Mouse (Mus musculus): Measurements from ENCODE around the gene Ntm. TPM values are rescaled to one million over a fixed set of nuclear protein-coding genes. Genes with fewer than 3 reads are reported as not detected.

The Ntm gene
- polyA plus RNA-seq, 2 experiments = 23.9 to 32.4 TPM

DNA sequence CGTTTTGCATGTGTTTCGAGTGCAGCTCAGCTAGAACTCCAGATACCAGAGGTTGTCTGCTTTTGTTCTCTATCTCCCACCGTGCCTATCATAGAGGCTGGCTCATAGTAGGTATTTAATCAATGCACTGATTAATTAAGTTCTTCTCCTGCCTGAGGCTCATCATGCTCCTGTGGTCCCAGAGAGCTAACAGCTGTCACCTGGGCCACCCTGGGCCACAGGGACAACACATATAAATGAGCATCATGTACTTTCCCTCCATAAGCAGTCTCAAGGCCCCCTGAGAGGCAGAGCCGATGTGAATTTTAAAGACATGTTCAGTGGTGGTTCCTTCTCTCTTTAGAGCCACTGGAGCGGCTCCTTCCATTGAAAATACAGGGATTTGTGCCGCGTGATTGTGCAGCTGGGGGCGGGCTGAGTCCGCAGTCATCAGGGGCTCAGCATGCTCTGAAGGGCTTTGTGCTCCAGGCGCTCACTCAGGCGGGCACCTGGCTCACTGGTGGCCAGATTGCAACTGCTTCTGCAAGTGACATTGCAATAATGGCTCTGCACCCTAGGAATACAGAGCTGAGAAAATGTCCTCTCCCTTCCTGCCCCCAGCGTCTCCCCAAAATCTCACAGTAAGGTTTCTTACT lies 160.8 kb downstream of the Ntm start:
- H3K27me3 ChIP-seq (ENCODE audit: control insufficient read depth, insufficient read depth, low read length) = no peaks in the 10 kb centered on the region
- no peaks in the 10 kb centered on the region for H3K36me3 ChIP-seq (ENCODE audit: control insufficient read depth, insufficient read depth, low read length)
- TF ChIP-seq POLR2A (IDR thresholded peaks at IDR 0.05; ENCODE audit: borderline replicate concordance, extremely low read depth, insufficient read depth, insufficient read length) = no peak
- no peak for ATAC-seq (ENCODE audit: low FRiP score, low read depth)
- no peaks in the 10 kb centered on the region for H3K4me1 ChIP-seq (ENCODE audit: control insufficient read depth, insufficient read depth, low read length)
- H3K27ac ChIP-seq (replicated peaks; ENCODE audit: low read depth, low read length) = no peak overlapping the region
- H3K4me2 ChIP-seq (replicated peaks; ENCODE audit: low read depth, low read length, severe bottlenecking) = no peak overlapping the region
- DNase-seq (ENCODE audit: low spot score) = no peak
- no peaks in the 10 kb centered on the region for H3K9me3 ChIP-seq (ENCODE audit: control insufficient read depth, low read length)
- H3K4me3 ChIP-seq (replicated peaks; ENCODE audit: low read length) = no peak overlapping the region
- 37% methylated on average over 12 of the region's 12 CpGs for WGBS
- no peak overlapping the region for H3K9ac ChIP-seq (ENCODE audit: low read depth, low read length, severe bottlenecking)

DNA sequence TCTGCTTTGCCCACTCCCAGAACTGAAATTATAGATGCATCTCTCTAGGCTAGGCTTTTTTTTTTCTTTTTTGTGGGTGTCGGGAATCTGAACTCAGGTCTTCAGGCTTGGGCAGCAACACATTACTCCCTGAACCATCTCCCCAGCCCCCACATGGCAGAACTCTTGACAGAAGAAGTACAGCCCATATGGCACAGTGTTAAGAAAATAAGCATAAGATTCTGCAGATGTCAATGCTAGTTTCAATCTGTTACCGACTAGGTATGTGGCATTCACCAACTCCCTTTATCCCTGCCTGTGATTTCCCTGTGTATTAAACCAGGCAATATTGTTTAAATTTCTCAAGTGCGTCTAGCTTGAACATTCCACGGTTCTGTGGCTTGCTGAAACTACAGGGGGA lies 166.7 kb downstream of the Ntm start:
- H3K4me2 ChIP-seq (replicated peaks; ENCODE audit: low read depth, low read length, severe bottlenecking) = no peak overlapping the region
- no peak for DNase-seq (ENCODE audit: low spot score)
- no peak overlapping the region for H3K4me3 ChIP-seq (replicated peaks; ENCODE audit: low read length)
- H3K27me3 ChIP-seq (ENCODE audit: control insufficient read depth, insufficient read depth, low read length) = no peaks in the 10 kb centered on the region
- no peak for TF ChIP-seq POLR2A (IDR thresholded peaks at IDR 0.05; ENCODE audit: borderline replicate concordance, extremely low read depth, insufficient read depth, insufficient read length)
- WGBS = 77% methylated on average over 4 of the region's 4 CpGs
- no peak overlapping the region for H3K9ac ChIP-seq (ENCODE audit: low read depth, low read length, severe bottlenecking)
- H3K9me3 ChIP-seq (ENCODE audit: control insufficient read depth, low read length) = no peaks in the 10 kb centered on the region
- H3K27ac ChIP-seq (replicated peaks; ENCODE audit: low read depth, low read length) = no peak overlapping the region
- ATAC-seq (ENCODE audit: low FRiP score, low read depth) = no peak
- no peaks in the 10 kb centered on the region for H3K4me1 ChIP-seq (ENCODE audit: control insufficient read depth, insufficient read depth, low read length)
- no peaks in the 10 kb centered on the region for H3K36me3 ChIP-seq (ENCODE audit: control insufficient read depth, insufficient read depth, low read length)

DNA sequence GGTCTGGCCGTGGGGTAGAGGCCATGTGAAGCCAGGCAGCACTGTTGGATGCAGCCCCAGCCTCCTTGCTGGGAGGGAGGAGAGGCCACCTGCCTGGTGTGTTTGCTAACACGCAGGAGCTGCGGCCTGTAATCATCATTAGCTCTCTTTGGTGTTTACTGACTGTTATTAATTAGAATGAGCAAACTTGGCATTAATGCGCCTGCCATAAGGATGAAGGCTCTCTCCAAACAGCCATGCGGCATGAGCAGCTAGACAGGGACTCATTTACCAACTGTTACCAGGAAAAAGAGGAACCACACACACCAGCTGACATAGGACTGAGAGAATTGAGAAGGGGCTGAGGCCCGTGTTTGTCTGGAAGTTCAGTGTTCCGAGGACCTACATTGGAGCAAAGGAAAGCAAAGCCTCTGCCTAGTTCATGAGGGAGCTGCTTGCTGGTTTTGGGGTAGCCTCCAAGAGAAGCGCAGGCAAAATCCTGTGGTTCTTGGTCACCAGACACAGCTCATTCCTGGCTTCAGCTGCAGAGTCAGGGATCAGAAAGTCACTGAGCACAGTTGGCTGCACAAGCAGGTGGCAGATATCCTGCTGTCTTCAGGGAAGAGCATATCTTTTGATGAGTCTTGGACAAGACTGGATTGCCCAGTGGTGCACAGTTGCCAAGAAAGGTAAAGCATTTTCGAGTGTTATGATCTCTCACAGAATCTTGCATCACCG lies 171.6 kb downstream of the Ntm start:
- WGBS = 60% methylated on average over 10 of the region's 10 CpGs

DNA sequence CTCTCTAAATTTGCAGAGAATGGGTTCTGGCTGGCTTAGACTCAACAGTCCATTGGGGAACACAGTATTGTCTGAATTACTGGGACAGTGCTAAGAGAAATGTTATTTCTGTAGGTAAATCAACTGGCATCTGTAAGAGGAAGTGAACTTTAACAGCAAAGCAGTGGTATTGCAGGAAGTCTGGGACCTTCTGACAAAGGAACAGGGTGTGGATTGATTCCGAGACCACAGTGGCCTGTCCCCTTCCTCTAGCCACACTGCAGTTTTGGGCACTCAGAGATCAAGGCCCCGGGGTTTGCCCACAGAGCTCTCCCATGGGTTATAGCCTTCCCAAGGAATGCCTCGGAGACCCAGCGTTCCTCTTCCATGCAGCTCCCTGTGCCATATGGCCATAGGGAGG lies 172.9 kb downstream of the Ntm start:
- no peak overlapping the region for H3K9ac ChIP-seq (ENCODE audit: low read depth, low read length, severe bottlenecking)
- H3K27me3 ChIP-seq (ENCODE audit: control insufficient read depth, insufficient read depth, low read length) = no peaks in the 10 kb centered on the region
- ATAC-seq (ENCODE audit: low FRiP score, low read depth) (no peak), DNase-seq (ENCODE audit: low spot score) (no peak)
- H3K36me3 ChIP-seq (ENCODE audit: control insufficient read depth, insufficient read depth, low read length) = no peaks in the 10 kb centered on the region
- no peaks in the 10 kb centered on the region for H3K9me3 ChIP-seq (ENCODE audit: control insufficient read depth, low read length)
- WGBS = 82% methylated on average over 4 of the region's 4 CpGs
- H3K4me2 ChIP-seq (replicated peaks; ENCODE audit: low read depth, low read length, severe bottlenecking) = no peak overlapping the region
- H3K27ac ChIP-seq (replicated peaks; ENCODE audit: low read depth, low read length) = no peak overlapping the region
- no peak for TF ChIP-seq POLR2A (IDR thresholded peaks at IDR 0.05; ENCODE audit: borderline replicate concordance, extremely low read depth, insufficient read depth, insufficient read length)
- H3K4me1 ChIP-seq (ENCODE audit: control insufficient read depth, insufficient read depth, low read length) = no peaks in the 10 kb centered on the region
- no peak overlapping the region for H3K4me3 ChIP-seq (replicated peaks; ENCODE audit: low read length)

More for the DNA sequence above, 171.6 kb downstream of the Ntm start:
- H3K9ac ChIP-seq (ENCODE audit: low read depth, low read length, severe bottlenecking) = no peak overlapping the region
- no peaks in the 10 kb centered on the region for H3K27me3 ChIP-seq (ENCODE audit: control insufficient read depth, insufficient read depth, low read length)
- DNase-seq (ENCODE audit: low spot score) (no peak), ATAC-seq (ENCODE audit: low FRiP score, low read depth) (no peak)
- H3K4me2 ChIP-seq (replicated peaks; ENCODE audit: low read depth, low read length, severe bottlenecking) = no peak overlapping the region
- H3K9me3 ChIP-seq (ENCODE audit: control insufficient read depth, low read length) = no peaks in the 10 kb centered on the region
- no peak for TF ChIP-seq POLR2A (IDR thresholded peaks at IDR 0.05; ENCODE audit: borderline replicate concordance, extremely low read depth, insufficient read depth, insufficient read length)
- no peak overlapping the region for H3K27ac ChIP-seq (replicated peaks; ENCODE audit: low read depth, low read length)
- H3K4me1 ChIP-seq (ENCODE audit: control insufficient read depth, insufficient read depth, low read length) = no peaks in the 10 kb centered on the region
- no peaks in the 10 kb centered on the region for H3K36me3 ChIP-seq (ENCODE audit: control insufficient read depth, insufficient read depth, low read length)
- H3K4me3 ChIP-seq (replicated peaks; ENCODE audit: low read length) = no peak overlapping the region

DNA sequence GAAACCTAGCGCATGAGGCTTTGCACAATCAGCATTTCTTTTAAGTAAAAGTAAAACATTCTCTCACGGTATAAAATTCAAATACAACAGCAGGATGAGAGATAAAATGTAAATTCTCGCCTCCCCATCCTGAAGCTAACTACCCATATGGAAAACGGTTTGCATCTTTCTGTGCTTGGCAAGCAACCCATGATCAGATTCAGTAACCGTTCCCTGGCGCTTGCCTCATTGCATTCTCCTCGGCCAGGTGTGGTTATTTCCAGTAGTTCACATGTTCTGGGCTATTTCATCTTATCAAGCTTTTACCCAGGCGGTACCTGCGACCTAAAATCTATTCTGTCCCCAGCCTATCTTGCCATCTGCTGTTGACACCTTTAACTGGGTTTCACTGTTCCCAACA lies 174.1 kb downstream of the Ntm start:
- Histone ChIP-seq H3K4me2 (replicated peaks; ENCODE audit: low read depth, low read length, severe bottlenecking) (no peak overlapping the region), H3K4me3 (replicated peaks; ENCODE audit: low read length) (no peak overlapping the region), H3K4me1 (ENCODE audit: control insufficient read depth, insufficient read depth, low read length) (no peaks in the 10 kb centered on the region), H3K27ac (replicated peaks; ENCODE audit: low read depth, low read length) (no peak overlapping the region), H3K9ac (ENCODE audit: low read depth, low read length, severe bottlenecking) (no peak overlapping the region), H3K9me3 (ENCODE audit: control insufficient read depth, low read length) (no peaks in the 10 kb centered on the region), H3K36me3 (ENCODE audit: control insufficient read depth, insufficient read depth, low read length) (no peaks in the 10 kb centered on the region), H3K27me3 (ENCODE audit: control insufficient read depth, insufficient read depth, low read length) (no peaks in the 10 kb centered on the region)
- TF ChIP-seq POLR2A (IDR thresholded peaks at IDR 0.05; ENCODE audit: borderline replicate concordance, extremely low read depth, insufficient read depth, insufficient read length) = no peak
- no peak for ATAC-seq (ENCODE audit: low FRiP score, low read depth)
- WGBS = 84% methylated on average over 9 of the region's 9 CpGs
- no peak for DNase-seq (ENCODE audit: low spot score)
